ENCODE assay signal across 8 mouse cellular contexts in the genomic region with DNA sequence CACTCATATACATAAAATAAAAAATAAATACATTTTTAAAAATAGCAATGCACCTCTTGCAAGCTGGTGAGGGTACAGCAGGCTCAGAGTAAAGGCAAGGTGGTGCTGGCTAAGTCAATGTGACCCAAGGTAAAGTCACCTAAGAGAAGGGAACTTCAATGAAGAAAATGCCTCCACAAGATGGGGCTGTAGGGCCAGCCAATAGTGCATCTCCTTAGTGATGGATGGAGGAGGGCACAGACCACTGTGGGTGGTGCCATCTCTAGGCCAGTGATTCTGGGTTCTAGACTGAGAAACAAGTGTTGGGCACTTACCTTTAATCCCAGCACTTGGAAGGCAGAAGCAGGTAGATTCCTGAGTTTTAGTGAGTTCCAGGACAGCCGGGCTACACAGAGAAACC. TPM values are rescaled to one million over a fixed set of nuclear protein-coding genes. Genes with fewer than 3 reads are reported as not detected.
DNase-seq lines count a peak whose midpoint lies in the region; TF ChIP-seq lines count a peak whose summit lies in the region.

No protein-coding gene starts in this region.

- TF ChIP-seq CTCF in spleen, adult 2 months (IDR thresholded peaks at IDR 0.05; ENCODE audit: extremely low read depth, insufficient read depth, insufficient read length, insufficient replicate concordance) = peak; percentile 23; the same call in 1 of the 2 replicates

- 100% methylated on average over 1 of the region's 1 CpGs for WGBS in spleen, adult 2 months

- TF ChIP-seq POLR2A in spleen, adult 2 months (IDR thresholded peaks at IDR 0.05; ENCODE audit: low read depth, low read length) = no peak

- H3K27me3 ChIP-seq in spleen, adult 2 months (ENCODE audit: control insufficient read depth, insufficient read depth, low read length) = no peaks in the 10 kb centered on the region

- H3K4me1 ChIP-seq in spleen, adult 2 months (ENCODE audit: control insufficient read depth, insufficient read depth, insufficient read length) = no peaks in the 10 kb centered on the region; the same call in 1 of the 2 replicates

- no peak overlapping the region for H3K4me3 ChIP-seq in spleen, adult 2 months (ENCODE audit: extremely low read depth, insufficient read depth, insufficient read length)

- DNase-seq in cerebellum, postnatal 14 days = peak; percentile 50 to 64
- DNase-seq in cerebellum, postnatal 4 days (ENCODE audit: low spot score in 2 of 2) = no peak
- DNase-seq in spleen, adult 2 months (ENCODE audit: low read depth in 1 of 2, low spot score in 2 of 2) = peak in 1 of 2 experiments; percentile 49
- DNase-seq in spleen, adult 12 weeks (ENCODE audit: low spot score) = no peak
- peak; percentile 68 for DNase-seq in induced T-regulatory cell, adult 2 months (ENCODE audit: low read depth)
- peak; percentile 41 for DNase-seq in retina, postnatal 1 day
- DNase-seq in cerebellum, adult 9-11 months = no peak
- no peak for DNase-seq in right cerebral cortex, postnatal 10 days (ENCODE audit: low spot score in 2 of 2)

- H3K27ac ChIP-seq in spleen, adult 2 months (ENCODE audit: insufficient read depth, low read length) = no peak overlapping the region

- H3K36me3 ChIP-seq in spleen, adult 2 months (ENCODE audit: control insufficient read depth, insufficient read depth, low read length) = no peaks in the 10 kb centered on the region

RNA-seq across cellular contexts. Expression of gene Spns3, which starts 23.5 kb away (rescaled TPM):
- 18.8 and 24.6 TPM in 2 replicates for polyA plus RNA-seq in spleen, adult 2 months (2012; rRNA removed)

RNA-seq across cellular contexts. Expression of gene Ube2g1, which starts 33.3 kb away (rescaled TPM):
- 5.1 and 5.3 TPM in 2 replicates for polyA plus RNA-seq in spleen, adult 2 months (2012; rRNA removed)

Comparison
In these comparisons a context has a peak if more than half of its experiments do, and no peak if none do; other contexts are left out.
1. DNase-seq: peak in cerebellum, postnatal 14 days (2 of 2), induced T-regulatory cell, adult 2 months (single experiment) and retina, postnatal 1 day (single experiment); none in cerebellum, postnatal 4 days (0 of 2), spleen, adult 12 weeks (single experiment), cerebellum, adult 9-11 months (single experiment) and right cerebral cortex, postnatal 10 days (0 of 2).